Mouse (Mus musculus): ENCODE results near the gene Gm42688. TPM values are rescaled to one million over a fixed set of nuclear protein-coding genes. Genes with fewer than 3 reads are reported as not detected.
A peak's percentile ranks its signal among the peaks of the same experiment; 100 is the strongest.

The Gm42688 gene
- total and polyA plus RNA-seq, 3 experiments: 1.2 to 1.6 (median 1.3) TPM

- Histone ChIP-seq H3K27ac (ENCODE audit: insufficient read depth, low read depth) (peak within 1 kb of the TSS; percentile 73), H3K79me2 (replicated peaks; ENCODE audit: control insufficient read depth, extremely low read depth, insufficient read depth, poor library complexity, severe bottlenecking) (peaks cover 38% of the 10 kb centered on the region), H3K4me1 (ENCODE audit: control insufficient read depth in 1 of 2, insufficient read depth in 2 of 2) (peaks cover 8 to 43% of the 10 kb centered on the region in 2 experiments), H3K4me3 (replicated peaks in 1 of 3; ENCODE audit: low read depth in 2 of 3, low read length in 2 of 3, poor library complexity in 1 of 3) (peak within 1 kb of the TSS; percentile 88 to 98 (median 96)), H3K9ac (ENCODE audit: insufficient read depth, low read depth) (peak within 1 kb of the TSS; percentile 93), H3K4me2 (ENCODE audit: insufficient read depth, low read depth, poor library complexity, severe bottlenecking) (peak within 1 kb of the TSS; percentile 93), H3K36me3 (replicated peaks in 1 of 2; ENCODE audit: control insufficient read depth in 1 of 2, insufficient read depth in 1 of 2, low read length in 1 of 2) (peaks cover 36 to 69% of the 10 kb centered on the region in 2 experiments), H3K9me3 (replicated peaks; ENCODE audit: low read length) (no peaks in the 10 kb centered on the region), H3K27me3 (replicated peaks) (no peaks in the 10 kb centered on the region)
- dilution Hi-C loops (cut with MboI; ENCODE audit: extremely low pct_ligation_motif_present, extremely low pct_unique_long_range_greater_than_20kb, low sequenced_read_pairs) (no loop called here), in situ Hi-C loops (cut with MboI; ENCODE audit: low pct_ligation_motif_present, low pct_unique_long_range_greater_than_20kb, low sequenced_read_pairs) (no loop called here)
- peak; percentile 2; the same call in 1 of the 2 replicates for TF ChIP-seq SIN3A (IDR thresholded peaks at IDR 0.05; ENCODE audit: low read length)
- TF ChIP-seq SMC3 (IDR thresholded peaks at IDR 0.05; ENCODE audit: low read depth, low read length): peak; percentile 72
- TF ChIP-seq MAFK (IDR thresholded peaks at IDR 0.05; ENCODE audit: insufficient replicate concordance, low read length): no peak
- peak; percentile 41 for TF ChIP-seq RAD21 (IDR thresholded peaks at IDR 0.05; ENCODE audit: low read depth, low read length)
- peak in 1 of 2 experiments; percentile 63; a peak in 2 of 4 replicates for TF ChIP-seq CTCF (conservative IDR thresholded peaks at IDR 0.05 in 1 of 2, IDR thresholded peaks at IDR 0.05 in 1 of 2; ENCODE audit: low read depth in 2 of 2, low read length in 2 of 2)
- peak; percentile 35; the same call in 1 of the 2 replicates for TF ChIP-seq IRF4 (IDR thresholded peaks at IDR 0.05; ENCODE audit: low read depth, low read length)
- TF ChIP-seq UBTF (IDR thresholded peaks at IDR 0.05; ENCODE audit: low read depth, low read length): 0 out of 2 replicates have a peak, but pooled peaks have one; percentile 13
- 0 out of 2 replicates have a peak, but pooled peaks have one; percentile 12 for TF ChIP-seq BHLHE40 (IDR thresholded peaks at IDR 0.05; ENCODE audit: low read depth, low read length)
- TF ChIP-seq MAX (IDR thresholded peaks at IDR 0.05; ENCODE audit: low read length): peak; percentile 75
- no peak for TF ChIP-seq CHD1 (IDR thresholded peaks at IDR 0.05; ENCODE audit: low read depth, low read length)
- no peak for TF ChIP-seq ETS1 (conservative IDR thresholded peaks at IDR 0.05; ENCODE audit: low read depth, low read length)
- TF ChIP-seq POLR2AphosphoS2 (IDR thresholded peaks at IDR 0.05; ENCODE audit: low read depth, low read length): no peak
- TF ChIP-seq GABPA (IDR thresholded peaks at IDR 0.05; ENCODE audit: insufficient replicate concordance, low read depth, low read length): no peak
- no peak for TF ChIP-seq ZC3H11A (IDR thresholded peaks at IDR 0.05; ENCODE audit: low read depth, low read length)
- no peak for DNase-seq (ENCODE audit: extremely low read depth)
Measured at GRCm38 (mm10) chr6:83054871-83055431, 46.5 kb upstream of the Gm42688 start, which contains the start of gene Htra2. Htra2 (minus strand) TSS chr6:83055273.

DNA sequence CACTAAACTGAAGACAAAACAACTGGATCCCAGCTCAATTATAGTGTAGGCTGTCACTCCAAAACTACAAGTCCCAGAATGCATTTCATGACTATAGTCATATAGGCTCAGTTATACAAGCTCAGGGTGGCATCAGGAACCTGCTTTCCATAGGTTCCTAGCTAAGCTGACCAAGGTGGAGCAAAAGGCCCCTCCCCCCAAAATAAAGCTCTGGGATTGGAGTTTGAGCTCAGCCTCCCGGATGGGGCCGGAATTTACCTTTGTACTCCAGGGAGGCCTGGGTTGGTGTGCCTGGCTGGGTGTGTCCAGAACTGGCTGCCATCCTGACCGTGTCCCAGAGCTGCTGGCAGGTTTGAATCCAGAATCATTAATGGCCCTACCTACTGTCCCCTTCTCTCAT lies 43.6 kb upstream of the Gm42688 start, which contains the start of gene Dqx1:
Gene Dqx1 (plus strand): TSS at position 55 of the 400 bp plus-strand sequence.
- peaks cover 32% of the 10 kb centered on the region for H3K79me2 ChIP-seq (replicated peaks; ENCODE audit: control insufficient read depth, extremely low read depth, insufficient read depth, poor library complexity, severe bottlenecking)
- in situ Hi-C loops (cut with MboI; ENCODE audit: low pct_ligation_motif_present, low pct_unique_long_range_greater_than_20kb, low sequenced_read_pairs): no loop called here
- DNase-seq (ENCODE audit: extremely low read depth): no peak
- no peak within 1 kb of the TSS for H3K27ac ChIP-seq (ENCODE audit: insufficient read depth, low read depth)
- TF ChIP-seq JUN (IDR thresholded peaks at IDR 0.05; ENCODE audit: insufficient read depth, low read depth, low read length) (no peak), UBTF (IDR thresholded peaks at IDR 0.05; ENCODE audit: low read depth, low read length) (no peak), NELFE (IDR thresholded peaks at IDR 0.05; ENCODE audit: low read depth, low read length) (no peak), PAX5 (IDR thresholded peaks at IDR 0.05; ENCODE audit: low read length) (no peak), ZC3H11A (IDR thresholded peaks at IDR 0.05; ENCODE audit: low read depth, low read length) (no peak), HCFC1 (IDR thresholded peaks at IDR 0.05; ENCODE audit: low read depth, low read length) (peak; percentile 77)
- peaks cover 8 to 17% of the 10 kb centered on the region in 2 experiments for H3K4me1 ChIP-seq (ENCODE audit: control insufficient read depth in 1 of 2, insufficient read depth in 2 of 2)
- no peak within 1 kb of the TSS for H3K4me3 ChIP-seq (replicated peaks in 1 of 3; ENCODE audit: low read depth in 2 of 3, low read length in 2 of 3, poor library complexity in 1 of 3)
- H3K4me2 ChIP-seq (ENCODE audit: insufficient read depth, low read depth, poor library complexity, severe bottlenecking): no peak within 1 kb of the TSS
- H3K9ac ChIP-seq (ENCODE audit: insufficient read depth, low read depth): no peak within 1 kb of the TSS
- dilution Hi-C loops (cut with MboI; ENCODE audit: extremely low pct_ligation_motif_present, extremely low pct_unique_long_range_greater_than_20kb, low sequenced_read_pairs): no loop called here
- H3K9me3 ChIP-seq (replicated peaks; ENCODE audit: low read length): no peaks in the 10 kb centered on the region
- H3K27me3 ChIP-seq (replicated peaks): no peaks in the 10 kb centered on the region
- H3K36me3 ChIP-seq (replicated peaks in 1 of 2; ENCODE audit: control insufficient read depth in 1 of 2, insufficient read depth in 1 of 2, low read length in 1 of 2): peaks cover 20 to 61% of the 10 kb centered on the region in 2 experiments
